Mouse (Mus musculus) midbrain, embryonic 14.5 days (tissue): ENCODE data around the gene Gm11042. TPM values are rescaled to one million over a fixed set of nuclear protein-coding genes. Genes with fewer than 3 reads are reported as not detected.

ENCODE experiments used
- ATAC-seq: fragments of 200-750 bp; cut with Nextera tagmentation; 2 replicates; pipeline ENCODE4 v1.8.0; 2017; ENCODE audit warnings: moderate number of reproducible peaks, moderate library complexity; ENCODE audit not compliant: low FRiP score, low TSS enrichment
- DNase-seq: peaks from one replicate; pipeline ENCODE4 v3.0.0-alpha.2; 2015
- H3K27ac ChIP-seq: fragments of 300-500 bp; sonication (generic); replicated peaks from 2 replicates; pipeline ENCODE4 v1.5.1; 2014; ENCODE audit warnings: mild to moderate bottlenecking, low read depth, low read length, moderate library complexity
- H3K27me3 ChIP-seq: fragments of 300-500 bp; sonication (generic); 2 replicates; pipeline ENCODE4 v1.6.1; 2014; ENCODE audit warnings: low read length, control low read depth, mixed read lengths; ENCODE audit not compliant: control insufficient read depth, insufficient read depth
- H3K36me3 ChIP-seq: fragments of 300-500 bp; sonication (generic); 2 replicates; pipeline ENCODE4 v1.6.1; 2014; ENCODE audit warnings: low read length, control low read depth; ENCODE audit not compliant: control insufficient read depth, insufficient read depth
- H3K4me1 ChIP-seq: fragments of 300-500 bp; sonication (generic); 2 replicates; pipeline ENCODE4 v1.6.1; 2014; ENCODE audit warnings: mild to moderate bottlenecking, antibody characterized with exemption, low read length, control low read depth; ENCODE audit not compliant: control insufficient read depth, insufficient read depth
- H3K4me2 ChIP-seq: fragments of 300-500 bp; sonication (generic); 2 replicates; pipeline ENCODE4 v1.6.1; 2014; ENCODE audit warnings: mild to moderate bottlenecking, low read length, moderate library complexity
- H3K4me3 ChIP-seq: fragments of 300-500 bp; sonication (generic); replicated peaks from 2 replicates; pipeline ENCODE4 v1.5.1; 2014; ENCODE audit warnings: low read depth, low read length
- H3K9ac ChIP-seq: fragments of 300-500 bp; sonication (generic); replicated peaks from 2 replicates; pipeline ENCODE4 v1.6.1; 2014; ENCODE audit warnings: mild to moderate bottlenecking, low read length, moderate library complexity
- H3K9me3 ChIP-seq: fragments of 300-500 bp; sonication (generic); 2 replicates; pipeline ENCODE4 v1.6.1; 2016; ENCODE audit warnings: low read length, control low read depth, mixed read lengths; ENCODE audit not compliant: control insufficient read depth
- WGBS: fragments of 180-500 bp; shearing (Covaris S2); extraction: QIAGEN DNeasy Blood & Tissue Kit; methylation state at CpG from one replicate; pipeline ENCODE4 v1.1.7; 2014; 5-methylcytosine and 5-hydroxymethylcytosine counted together
- polyA plus RNA-seq: library from polyadenylated mRNA; unstranded; fragments of >200 nt; fragmentation: Nextera tagmentation; extraction: Ambion mirVana; gene quantifications from 2 replicates; pipeline ENCODE4 v1.2.1, GENCODE M21; 2014

The Gm11042 gene
- polyA plus RNA-seq, 1 experiment from 2014 or later, result not detected

DNA sequence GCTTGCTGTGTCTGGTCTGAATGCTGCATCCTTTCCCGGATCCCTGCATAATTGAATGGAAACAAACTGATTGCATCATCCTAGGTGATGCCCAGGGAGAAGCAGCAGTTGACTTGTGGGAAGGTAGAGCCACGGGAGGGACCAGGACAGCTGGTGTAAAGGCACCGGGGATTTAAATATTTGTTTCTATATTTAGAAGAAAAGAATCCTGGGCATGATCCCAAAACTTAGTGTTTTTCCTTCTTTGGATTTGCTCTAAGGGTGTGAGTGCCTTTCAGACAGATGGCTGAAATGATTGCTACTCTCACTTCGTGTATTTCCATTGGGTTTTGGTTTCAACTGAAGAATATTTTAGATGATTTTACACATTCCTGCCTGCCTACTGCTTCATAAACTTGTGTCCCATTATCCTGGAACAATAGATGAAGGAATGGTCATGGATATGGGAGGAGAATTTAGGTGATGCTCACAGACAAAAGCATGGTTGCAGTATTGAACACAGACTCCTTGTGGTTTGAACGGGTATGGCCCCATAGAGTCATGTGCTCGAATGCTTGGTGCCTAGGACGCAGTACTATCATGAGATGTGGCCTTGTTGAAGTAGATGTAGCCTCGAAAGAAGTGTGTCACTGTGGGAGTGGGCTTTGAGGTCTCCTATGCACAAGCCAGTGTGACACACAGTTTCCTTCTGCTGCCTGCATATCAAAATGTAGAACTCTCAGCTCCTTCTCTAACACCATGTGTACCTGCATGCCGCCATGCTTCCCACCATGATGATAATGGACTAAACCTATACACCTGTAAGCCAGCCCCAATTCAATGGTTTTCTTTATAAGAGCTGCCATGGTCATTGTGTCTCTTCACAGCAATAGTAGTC lies 12.5 kb downstream of the Gm11042 start:
- 76% methylated on average over 9 of the region's 9 CpGs for WGBS
- no peaks in the 10 kb centered on the region for H3K4me1 ChIP-seq
- H3K4me2 ChIP-seq, result no peak overlapping the region
- ATAC-seq, result no peak
- H3K9me3 ChIP-seq, result no peaks in the 10 kb centered on the region
- no peaks in the 10 kb centered on the region for H3K36me3 ChIP-seq
- H3K27me3 ChIP-seq, result no peaks in the 10 kb centered on the region
- H3K9ac ChIP-seq, result no peak overlapping the region
- DNase-seq, result no peak
- H3K27ac ChIP-seq, result no peak overlapping the region
- no peak overlapping the region for H3K4me3 ChIP-seq

GRCm38 (mm10) chr12:74301559-74301958 lies 14.6 kb downstream of the Gm11042 start:
- 94% methylated on average over 6 of the region's 6 CpGs for WGBS
- H3K4me1 ChIP-seq, result no peaks in the 10 kb centered on the region
- no peak for DNase-seq
- no peak overlapping the region for H3K4me3 ChIP-seq
- no peak for ATAC-seq
- no peaks in the 10 kb centered on the region for H3K9me3 ChIP-seq
- H3K4me2 ChIP-seq, result no peak overlapping the region
- H3K27me3 ChIP-seq, result no peaks in the 10 kb centered on the region
- H3K36me3 ChIP-seq, result no peaks in the 10 kb centered on the region
- H3K27ac ChIP-seq, result no peak overlapping the region
- H3K9ac ChIP-seq, result no peak overlapping the region

DNA sequence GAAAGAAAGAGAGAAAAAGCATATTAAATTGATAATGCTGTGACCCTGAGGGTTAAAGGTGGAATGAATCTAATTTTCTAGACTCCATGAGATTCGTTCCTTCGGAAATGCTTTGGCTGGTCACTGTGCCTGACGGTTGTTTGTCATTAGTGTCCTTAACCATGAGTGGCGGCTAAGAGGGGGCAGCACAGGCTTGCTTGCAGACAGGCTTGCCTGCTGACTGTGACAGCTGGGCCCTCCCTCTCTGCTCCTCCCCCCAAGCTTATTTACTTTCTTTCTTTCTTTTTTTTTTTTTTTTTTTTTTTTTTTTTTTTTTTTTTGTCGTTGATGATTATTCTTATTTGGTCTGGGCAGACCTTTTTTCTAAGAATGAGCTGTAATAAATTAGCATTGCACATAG lies 19.8 kb downstream of the Gm11042 start:
- 51% methylated on average over 5 of the region's 5 CpGs for WGBS
- Histone ChIP-seq H3K9ac (no peak overlapping the region), H3K36me3 (no peaks in the 10 kb centered on the region), H3K4me2 (no peak overlapping the region), H3K4me3 (no peak overlapping the region), H3K27me3 (no peaks in the 10 kb centered on the region), H3K9me3 (no peaks in the 10 kb centered on the region), H3K27ac (no peak overlapping the region), H3K4me1 (no peaks in the 10 kb centered on the region)
- DNase-seq (no peak), ATAC-seq (no peak)

GRCm38 (mm10) chr12:74293624-74294023 lies 22.6 kb downstream of the Gm11042 start:
- H3K4me2 ChIP-seq, result no peak overlapping the region
- 8% methylated on average over 4 of the region's 4 CpGs for WGBS
- H3K9me3 ChIP-seq, result no peaks in the 10 kb centered on the region
- no peaks in the 10 kb centered on the region for H3K4me1 ChIP-seq
- DNase-seq (peak; percentile 86), ATAC-seq (no peak)
- no peaks in the 10 kb centered on the region for H3K36me3 ChIP-seq
- H3K27me3 ChIP-seq, result no peaks in the 10 kb centered on the region
- no peak overlapping the region for H3K4me3 ChIP-seq
- no peak overlapping the region for H3K27ac ChIP-seq
- H3K9ac ChIP-seq, result no peak overlapping the region

- Histone ChIP-seq H3K36me3 (no peaks in the 10 kb centered on the region), H3K9me3 (no peaks in the 10 kb centered on the region), H3K4me1 (no peaks in the 10 kb centered on the region), H3K4me3 (no peak overlapping the region), H3K27ac (no peak overlapping the region), H3K4me2 (no peak overlapping the region), H3K27me3 (no peaks in the 10 kb centered on the region), H3K9ac (no peak overlapping the region)
- 84% methylated on average over 4 of the region's 4 CpGs for WGBS
- no peak for DNase-seq
- ATAC-seq, result no peak
Observed at GRCm38 (mm10) chr12:74290983-74291382, 25.2 kb downstream of the Gm11042 start.

DNA sequence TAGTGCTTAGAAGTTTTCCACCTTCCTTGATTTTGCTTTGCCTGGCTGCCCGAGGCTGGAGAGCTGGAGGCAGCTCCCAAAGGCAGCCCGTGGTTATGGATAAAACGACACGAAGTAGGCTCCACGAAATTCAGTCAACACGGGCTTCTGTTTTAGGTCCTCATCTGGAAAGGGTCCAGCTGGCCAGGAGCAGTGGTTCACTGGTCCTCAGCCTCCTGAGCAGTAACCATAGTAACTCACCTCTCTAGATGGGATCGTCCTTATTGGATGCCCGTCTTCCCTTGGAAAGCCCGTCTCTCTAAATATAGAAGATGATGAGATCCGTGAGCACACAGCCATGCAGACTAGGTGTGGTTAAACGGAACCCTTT lies 31.5 kb downstream of the Gm11042 start:
- WGBS, result 2% methylated on average over 11 of the region's 11 CpGs
- H3K27ac ChIP-seq, result no peak overlapping the region
- peak overlapping the region; percentile 95 for H3K4me2 ChIP-seq
- peak; percentile 60 for DNase-seq
- peak overlapping the region; percentile 48 for H3K9ac ChIP-seq
- peak; percentile 46 for ATAC-seq
- peaks cover 9% of the 10 kb centered on the region for H3K27me3 ChIP-seq
- H3K36me3 ChIP-seq, result no peaks in the 10 kb centered on the region
- peaks cover 7% of the 10 kb centered on the region for H3K4me1 ChIP-seq
- H3K9me3 ChIP-seq, result no peaks in the 10 kb centered on the region; the same call in 1 of the 2 replicates
- H3K4me3 ChIP-seq, result peak overlapping the region; percentile 47

DNA sequence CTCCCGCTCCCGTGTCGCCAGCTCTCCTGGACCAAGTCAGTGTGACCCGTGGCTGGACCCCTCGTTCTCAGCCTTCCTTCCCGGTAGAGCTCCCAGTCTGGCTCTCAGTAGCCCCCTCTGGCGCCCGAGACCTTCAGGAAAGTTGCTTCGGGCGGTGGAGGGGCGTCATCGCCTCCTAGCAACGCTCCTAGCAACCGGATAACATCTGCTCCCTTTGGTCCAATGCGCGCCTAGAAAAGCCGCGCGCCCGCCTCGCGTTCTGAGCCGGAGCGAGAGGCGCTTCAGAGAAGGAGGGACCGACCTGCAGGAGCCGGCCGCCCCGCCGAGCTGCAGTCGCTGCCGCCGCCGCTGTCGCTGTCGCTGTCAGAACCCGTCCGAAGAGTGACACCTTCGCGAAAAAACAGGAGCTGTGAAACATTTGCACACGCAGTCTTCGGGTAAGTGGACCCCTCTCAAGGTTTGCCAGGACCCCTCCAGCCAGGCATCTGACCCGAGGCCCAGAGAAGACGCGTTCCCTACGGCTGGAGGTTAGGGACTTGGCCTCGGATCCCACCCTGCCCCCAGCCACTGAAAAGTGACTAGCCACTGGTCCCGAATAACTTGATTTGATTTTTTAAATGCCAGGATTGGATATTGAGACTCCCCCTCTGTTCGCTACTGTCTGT lies 32.0 kb downstream of the Gm11042 start:
- Histone ChIP-seq H3K4me1 (peaks cover 7% of the 10 kb centered on the region), H3K4me3 (peak overlapping the region; percentile 47), H3K4me2 (peak overlapping the region; percentile 95), H3K36me3 (no peaks in the 10 kb centered on the region), H3K9ac (peak overlapping the region; percentile 48), H3K27ac (no peak overlapping the region), H3K9me3 (no peaks in the 10 kb centered on the region; the same call in 1 of the 2 replicates), H3K27me3 (peaks cover 9% of the 10 kb centered on the region)
- DNase-seq (peak; percentile 97), ATAC-seq (peak; percentile 95)
- under 1% methylated on average over 49 of the region's 49 CpGs for WGBS

DNA sequence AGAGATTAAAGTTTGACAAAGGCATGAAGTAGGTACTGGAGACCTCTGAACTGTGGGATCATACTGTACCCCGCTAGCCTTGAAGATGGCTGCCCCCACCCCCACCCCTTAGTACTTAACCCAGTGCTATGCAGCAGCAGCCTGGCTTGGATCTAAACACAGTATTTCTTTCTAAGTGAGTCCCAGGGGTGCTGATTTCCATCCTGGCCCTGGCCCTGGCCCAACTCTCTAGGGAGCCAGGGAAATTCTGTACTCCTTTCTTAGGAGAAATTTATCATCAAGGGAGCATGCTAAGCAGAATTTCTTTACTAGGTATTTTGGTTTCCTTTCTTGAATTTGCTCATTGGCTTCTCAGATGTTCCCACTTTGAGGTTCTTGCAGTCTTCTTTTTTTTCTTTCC lies 33.3 kb downstream of the Gm11042 start:
- ATAC-seq (no peak), DNase-seq (no peak)
- Histone ChIP-seq H3K27ac (no peak overlapping the region), H3K4me1 (peaks cover 7% of the 10 kb centered on the region), H3K27me3 (peaks cover 9% of the 10 kb centered on the region), H3K9ac (no peak overlapping the region), H3K36me3 (no peaks in the 10 kb centered on the region), H3K4me3 (no peak overlapping the region), H3K9me3 (no peaks in the 10 kb centered on the region; the same call in 1 of the 2 replicates), H3K4me2 (no peak overlapping the region)
- 81% methylated on average over 1 of the region's 1 CpGs for WGBS
